Mouse (Mus musculus) forebrain, embryonic 11.5 days (tissue): Measurements from ENCODE around the gene Col27a1. TPM values are rescaled to one million over a fixed set of nuclear protein-coding genes. Genes with fewer than 3 reads are reported as not detected.

Experiments used
- ATAC-seq: fragments of 200-750 bp; cut with Nextera tagmentation; replicated peaks from 2 replicates; pipeline ENCODE4 v1.8.0; 2017; ENCODE audit warnings: moderate TSS enrichment; ENCODE audit not compliant: low FRiP score
- DNase-seq: peaks from one replicate; pipeline ENCODE4 v3.0.0-alpha.2; 2017; ENCODE audit warnings: low spot score
- H3K27ac ChIP-seq: fragments of 300-500 bp; sonication (generic); 2 replicates; pipeline ENCODE4 v1.5.1; 2014; ENCODE audit warnings: low read depth, low read length
- H3K27me3 ChIP-seq: fragments of 300-500 bp; sonication (generic); 2 replicates; pipeline ENCODE4 v1.6.1; 2014; ENCODE audit warnings: mild to moderate bottlenecking, low read length, mixed read lengths; ENCODE audit not compliant: control insufficient read depth, insufficient read depth
- H3K36me3 ChIP-seq: fragments of 300-500 bp; sonication (generic); 2 replicates; pipeline ENCODE4 v1.6.1; 2014; ENCODE audit warnings: mild to moderate bottlenecking, low read length, moderate library complexity, mixed read lengths; ENCODE audit not compliant: control insufficient read depth, insufficient read depth
- H3K4me1 ChIP-seq: fragments of 300-500 bp; sonication (generic); replicated peaks from 2 replicates; pipeline ENCODE4 v1.6.1; 2014; ENCODE audit warnings: low read length, mixed read lengths; ENCODE audit not compliant: control insufficient read depth, insufficient read depth
- H3K4me2 ChIP-seq: fragments of 300-500 bp; sonication (generic); 2 replicates; pipeline ENCODE4 v1.6.1; 2014; ENCODE audit warnings: low read depth, mild to moderate bottlenecking, low read length, moderate library complexity, mixed read lengths; ENCODE audit not compliant: severe bottlenecking
- H3K4me3 ChIP-seq: fragments of 300-500 bp; sonication (generic); 2 replicates; pipeline ENCODE4 v1.5.1; 2014; ENCODE audit warnings: low read depth, low read length
- H3K9ac ChIP-seq: fragments of 300-500 bp; sonication (generic); 2 replicates; pipeline ENCODE4 v1.6.1; 2014; ENCODE audit warnings: low read length
- H3K9me3 ChIP-seq: fragments of 300-500 bp; sonication (generic); 2 replicates; pipeline ENCODE4 v1.6.1; 2016; ENCODE audit warnings: low read length, mixed read lengths; ENCODE audit not compliant: control insufficient read depth
- WGBS: fragments of 180-500 bp; shearing (Covaris S2); extraction: QIAGEN DNeasy Blood & Tissue Kit; methylation state at CpG from one replicate; pipeline ENCODE4 v1.1.7; 2014; 5-methylcytosine and 5-hydroxymethylcytosine counted together
- polyA plus RNA-seq: library from polyadenylated mRNA; unstranded; fragments of >200 nt; fragmentation: Nextera tagmentation; extraction: Ambion mirVana; gene quantifications from 2 replicates; pipeline ENCODE4 v1.2.1, GENCODE M21; 2014

Col27a1 gene
- polyA plus RNA-seq, 1 experiment from 2014 or later: 3.6 TPM

GRCm38 (mm10) chr4:63291075-63291474 lies 77.3 kb downstream of the Col27a1 start:
- H3K9me3 ChIP-seq: no peaks in the 10 kb centered on the region
- H3K4me3 ChIP-seq: no peak overlapping the region
- no peak overlapping the region for H3K4me2 ChIP-seq
- 80% methylated on average over 7 of the region's 7 CpGs for WGBS
- no peak overlapping the region for H3K9ac ChIP-seq
- H3K27ac ChIP-seq: no peak overlapping the region
- DNase-seq (peak; percentile 60), ATAC-seq (no peak)
- H3K36me3 ChIP-seq: no peaks in the 10 kb centered on the region
- no peaks in the 10 kb centered on the region for H3K27me3 ChIP-seq
- no peaks in the 10 kb centered on the region for H3K4me1 ChIP-seq

DNA sequence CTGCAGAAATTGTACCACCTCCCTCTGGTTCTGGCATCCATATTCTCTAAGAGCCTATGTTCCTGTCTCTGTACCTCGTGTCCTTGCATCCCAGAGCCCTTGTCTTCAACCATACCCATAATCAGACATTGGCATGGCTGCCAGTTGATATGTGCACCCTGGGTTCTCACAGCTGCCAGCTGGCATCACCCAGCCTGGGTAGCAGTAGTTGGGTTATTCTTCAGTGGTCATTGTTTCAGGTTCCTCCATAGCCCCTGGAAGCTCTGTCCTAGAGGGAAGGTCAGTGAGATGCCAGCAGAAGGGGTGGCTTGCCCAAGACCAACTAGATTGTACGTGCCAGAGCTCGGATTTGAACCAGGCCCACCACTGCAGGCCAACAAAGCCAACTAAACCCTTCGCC lies 77.9 kb downstream of the Col27a1 start:
- no peak overlapping the region for H3K4me3 ChIP-seq
- H3K4me2 ChIP-seq: no peak overlapping the region
- no peak overlapping the region for H3K27ac ChIP-seq
- no peak for ATAC-seq
- DNase-seq: no peak
- H3K9me3 ChIP-seq: no peaks in the 10 kb centered on the region
- no peaks in the 10 kb centered on the region for H3K36me3 ChIP-seq
- no peaks in the 10 kb centered on the region for H3K4me1 ChIP-seq
- no peak overlapping the region for H3K9ac ChIP-seq
- no peaks in the 10 kb centered on the region for H3K27me3 ChIP-seq
- WGBS: 90% methylated on average over 4 of the region's 4 CpGs

GRCm38 (mm10) chr4:63295641-63296040 lies 81.8 kb downstream of the Col27a1 start:
- ATAC-seq (no peak), DNase-seq (no peak)
- Histone ChIP-seq H3K27me3 (no peaks in the 10 kb centered on the region), H3K4me2 (no peak overlapping the region), H3K9ac (no peak overlapping the region), H3K36me3 (no peaks in the 10 kb centered on the region), H3K4me1 (no peaks in the 10 kb centered on the region), H3K9me3 (no peaks in the 10 kb centered on the region), H3K4me3 (no peak overlapping the region), H3K27ac (no peak overlapping the region)
- WGBS: 77% methylated on average over 1 of the region's 1 CpGs

DNA sequence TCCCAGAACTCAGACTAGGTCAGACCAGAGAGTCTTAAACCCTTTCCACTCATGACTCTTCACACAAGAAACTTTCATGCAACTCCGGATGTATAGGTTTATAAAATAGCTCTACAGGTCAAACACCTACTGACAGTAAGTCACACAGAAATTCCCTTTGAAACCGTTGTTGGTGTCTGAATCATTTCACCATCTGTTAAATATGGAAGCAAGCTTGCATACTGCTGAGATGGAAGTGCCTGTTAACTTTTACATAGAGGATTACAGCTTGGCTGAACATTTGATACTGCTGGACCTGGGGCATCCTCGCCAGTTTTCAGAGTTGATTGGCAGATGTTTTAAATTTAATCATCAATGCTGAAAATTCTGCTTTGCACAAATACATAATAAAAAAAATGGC lies 82.5 kb downstream of the Col27a1 start:
- no peaks in the 10 kb centered on the region for H3K9me3 ChIP-seq
- WGBS: 66% methylated on average over 3 of the region's 3 CpGs
- H3K4me3 ChIP-seq: no peak overlapping the region
- H3K36me3 ChIP-seq: no peaks in the 10 kb centered on the region
- no peak overlapping the region for H3K27ac ChIP-seq
- ATAC-seq (no peak), DNase-seq (no peak)
- H3K4me2 ChIP-seq: no peak overlapping the region
- H3K27me3 ChIP-seq: no peaks in the 10 kb centered on the region
- H3K4me1 ChIP-seq: no peaks in the 10 kb centered on the region
- H3K9ac ChIP-seq: no peak overlapping the region

DNA sequence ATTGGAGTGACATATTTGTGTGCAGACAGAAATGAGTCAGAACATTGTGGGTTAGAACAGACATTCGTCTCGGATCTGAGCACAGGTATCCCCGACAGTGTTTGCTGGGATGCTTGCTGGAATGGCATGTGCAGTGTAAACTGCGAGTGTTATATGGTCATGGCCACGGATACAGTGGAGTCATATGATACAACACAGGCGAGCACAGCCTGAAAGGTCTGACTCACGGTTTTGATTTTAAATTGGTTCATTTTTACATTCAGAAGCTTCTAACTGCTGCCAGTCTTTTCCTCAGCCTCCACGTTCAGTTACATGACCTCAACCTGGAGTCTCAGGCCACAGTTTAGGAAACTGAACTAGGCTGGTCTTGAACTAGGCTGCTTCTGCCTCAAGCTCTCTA lies 83.1 kb downstream of the Col27a1 start:
- no peak for DNase-seq
- H3K27ac ChIP-seq: no peak overlapping the region
- ATAC-seq: no peak
- H3K36me3 ChIP-seq: no peaks in the 10 kb centered on the region
- H3K27me3 ChIP-seq: no peaks in the 10 kb centered on the region
- H3K9ac ChIP-seq: no peak overlapping the region
- WGBS: 85% methylated on average over 8 of the region's 8 CpGs
- H3K4me3 ChIP-seq: no peak overlapping the region
- H3K4me1 ChIP-seq: no peaks in the 10 kb centered on the region
- H3K4me2 ChIP-seq: no peak overlapping the region
- H3K9me3 ChIP-seq: no peaks in the 10 kb centered on the region

GRCm38 (mm10) chr4:63298191-63298590 lies 84.4 kb downstream of the Col27a1 start:
- H3K9ac ChIP-seq: no peak overlapping the region
- ATAC-seq: no peak
- H3K4me3 ChIP-seq: no peak overlapping the region
- no peak overlapping the region for H3K4me2 ChIP-seq
- no peaks in the 10 kb centered on the region for H3K9me3 ChIP-seq
- 95% methylated on average over 8 of the region's 8 CpGs for WGBS
- no peak overlapping the region for H3K27ac ChIP-seq
- no peak for DNase-seq
- no peaks in the 10 kb centered on the region for H3K27me3 ChIP-seq
- H3K36me3 ChIP-seq: no peaks in the 10 kb centered on the region
- H3K4me1 ChIP-seq: no peaks in the 10 kb centered on the region

- Histone ChIP-seq H3K36me3 (no peaks in the 10 kb centered on the region), H3K27ac (no peak overlapping the region), H3K4me3 (no peak overlapping the region), H3K9ac (no peak overlapping the region), H3K27me3 (no peaks in the 10 kb centered on the region), H3K4me2 (no peak overlapping the region), H3K4me1 (no peaks in the 10 kb centered on the region), H3K9me3 (no peaks in the 10 kb centered on the region)
- ATAC-seq (no peak), DNase-seq (no peak)
- 71% methylated on average over 4 of the region's 4 CpGs for WGBS
Measured at GRCm38 (mm10) chr4:63302641-63303040, 88.8 kb downstream of the Col27a1 start.

DNA sequence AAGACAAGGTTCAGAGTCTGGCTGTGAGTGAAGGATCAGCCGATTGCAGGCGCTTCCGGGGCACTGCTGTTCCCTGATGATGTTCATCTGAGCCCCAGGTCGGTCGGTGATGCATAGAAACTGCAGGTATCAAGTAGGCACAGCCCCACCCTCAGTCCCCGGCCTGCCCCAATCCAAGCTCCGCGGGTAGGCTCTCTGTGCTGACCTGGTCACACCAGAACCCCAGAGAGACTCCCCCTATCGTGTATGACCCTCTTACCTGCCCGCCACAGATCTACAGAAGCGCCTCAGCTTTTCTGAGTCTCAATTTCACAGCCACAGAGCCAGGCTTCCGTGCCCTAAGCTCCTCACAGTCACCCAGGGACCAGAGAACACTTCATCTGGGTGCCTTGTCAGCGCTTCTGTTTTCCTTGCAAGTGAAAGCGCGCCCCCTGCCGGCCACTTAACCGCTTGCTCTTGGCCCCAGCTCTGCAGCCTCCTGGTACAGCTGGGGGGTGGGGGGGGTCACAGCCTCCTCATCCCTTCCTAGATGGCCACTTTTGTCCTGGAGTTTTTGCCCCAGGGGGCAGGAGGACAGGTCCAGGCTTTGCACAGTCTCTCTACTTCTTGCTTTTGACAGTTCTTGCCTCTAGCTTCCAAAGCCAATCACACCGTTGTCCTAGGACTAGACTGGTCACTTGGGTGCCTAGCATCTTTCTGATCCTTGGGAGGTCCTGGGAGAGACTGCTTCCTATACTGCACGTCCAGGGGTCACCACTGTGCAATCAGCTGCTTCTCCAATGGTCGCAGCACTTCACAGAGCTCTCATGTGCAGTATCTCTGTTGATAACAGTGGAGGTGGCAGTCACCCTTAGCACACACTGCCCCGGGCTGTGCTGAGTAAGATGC lies 93.6 kb downstream of the Col27a1 start:
- WGBS: 33% methylated on average over 21 of the region's 21 CpGs
- H3K27ac ChIP-seq: no peak overlapping the region
- ATAC-seq: peak; percentile 66

DNA sequence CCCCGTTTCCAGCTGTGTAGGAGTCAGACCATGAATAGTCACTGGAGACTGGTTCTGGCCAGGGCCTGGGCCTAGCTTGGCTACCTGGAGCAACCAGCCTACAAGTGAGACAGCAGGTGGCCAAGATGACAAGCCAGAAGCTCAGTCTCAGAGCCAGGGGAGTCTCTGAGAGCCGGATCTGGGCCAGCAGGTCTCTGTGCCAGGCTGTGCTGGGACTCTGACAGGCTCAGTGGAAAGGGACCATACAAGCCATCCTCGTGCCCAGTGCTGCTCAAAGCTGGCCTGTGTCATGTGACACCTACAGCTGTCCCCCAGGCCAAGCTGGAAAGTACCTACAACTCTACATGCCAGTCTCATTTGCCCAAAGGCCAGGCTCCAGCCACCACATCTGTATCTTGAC lies 94.5 kb downstream of the Col27a1 start:
- DNase-seq (no peak), ATAC-seq (no peak)
- no peak overlapping the region for H3K4me2 ChIP-seq
- no peaks in the 10 kb centered on the region for H3K4me1 ChIP-seq
- H3K9ac ChIP-seq: no peak overlapping the region
- no peak overlapping the region for H3K27ac ChIP-seq
- H3K4me3 ChIP-seq: no peak overlapping the region
- H3K27me3 ChIP-seq: no peaks in the 10 kb centered on the region
- no peaks in the 10 kb centered on the region for H3K9me3 ChIP-seq
- WGBS: 81% methylated on average over 3 of the region's 3 CpGs
- no peaks in the 10 kb centered on the region for H3K36me3 ChIP-seq

More for the DNA sequence above, 93.6 kb downstream of the Col27a1 start:
- no peaks in the 10 kb centered on the region for H3K27me3 ChIP-seq
- no peak overlapping the region for H3K4me2 ChIP-seq
- no peak overlapping the region for H3K9ac ChIP-seq
- no peak overlapping the region for H3K4me3 ChIP-seq
- no peaks in the 10 kb centered on the region for H3K9me3 ChIP-seq
- H3K36me3 ChIP-seq: no peaks in the 10 kb centered on the region
- H3K4me1 ChIP-seq: no peaks in the 10 kb centered on the region
- DNase-seq: peak; percentile 94
